Mouse (Mus musculus) bone marrow, adult 2 months (tissue): Measurements from ENCODE around the gene Fgd6.

Experiments
- CTCF ChIP-seq: fragments of 200-500 bp; IDR thresholded peaks from 2 replicates; pipeline ENCODE4 v1.5.1; 2011; ENCODE audit warnings: low read length, control low read depth; ENCODE audit not compliant: control insufficient read depth, insufficient read depth
- POLR2A ChIP-seq: fragments of 200-500 bp; IDR thresholded peaks from 2 replicates; pipeline ENCODE4 v1.6.1; 2011; ENCODE audit warnings: low read depth, mild to moderate bottlenecking, control low read depth, low read length, borderline replicate concordance; ENCODE audit not compliant: control insufficient read depth

GRCm38 (mm10) chr10:94110834-94111754 lies 75.3 kb downstream of the Fgd6 start:
- no peak for TF ChIP-seq CTCF
- no peak for TF ChIP-seq POLR2A
